Mouse (Mus musculus) cerebellum, adult 18-20 months (tissue): ENCODE measurements around the gene Cdkl4.

ENCODE experiments used
- DNase-seq, 2 experiments: peaks; one replicate each; pipeline ENCODE4 v3.0.0; 2021

The Cdkl4 gene

GRCm38 (mm10) chr17:80477679-80478078, 99.9 kb downstream of the Cdkl4 start:
- DNase-seq, result no peak

- DNase-seq, result no peak
Observed at GRCm38 (mm10) chr17:80476496-80476895, 101.1 kb downstream of the Cdkl4 start.
